Mouse (Mus musculus) common myeloid progenitor, adult 5-6 weeks (primary cell): ENCODE data around the gene Serpine2. TPM values are rescaled to one million over a fixed set of nuclear protein-coding genes. Genes with fewer than 3 reads are reported as not detected.

Source experiments
- ATAC-seq: replicated peaks from 2 replicates; pipeline ENCODE4 v1.8.0; 2016; ENCODE audit warnings: low read depth, mild to moderate bottlenecking, moderate TSS enrichment, inconsistent platforms; ENCODE audit not compliant: poor library complexity, severe bottlenecking
- total RNA-seq: library from RNA; stranded (forward); fragments of 200-1000, 187-1606 nt; gene quantifications from 2 replicates; pipeline ENCODE4 v1.2.3, GENCODE M21; 2017

The Serpine2 gene
- total RNA-seq, 1 experiment from 2014 or later: 16.5 TPM

DNA sequence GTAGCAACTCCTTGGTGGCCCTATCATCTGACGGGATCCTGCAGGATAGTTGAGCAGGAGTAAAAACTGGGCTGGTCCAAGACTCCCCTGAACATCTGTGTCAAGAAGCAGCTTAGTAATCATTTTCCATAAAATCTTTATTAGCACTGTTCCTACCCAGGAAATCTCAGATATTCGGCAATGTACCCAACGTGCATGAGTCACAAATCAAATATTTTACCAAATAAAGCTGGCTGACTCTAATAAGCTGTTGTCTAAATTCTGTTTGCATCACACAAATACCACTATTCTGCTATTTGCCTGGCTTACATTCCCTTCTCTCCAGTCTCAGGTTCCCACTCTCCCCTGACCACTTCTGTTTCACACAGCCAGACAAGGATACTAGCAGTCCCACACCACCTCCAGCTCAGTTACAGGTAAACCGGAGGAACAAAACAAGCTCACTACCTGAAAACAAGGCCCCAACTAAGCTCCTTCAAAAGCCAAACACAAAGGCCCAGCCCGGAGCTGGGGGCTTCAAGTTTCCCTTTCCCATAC is 101.5 kb downstream of the Serpine2 start:
- no peak for ATAC-seq

DNA sequence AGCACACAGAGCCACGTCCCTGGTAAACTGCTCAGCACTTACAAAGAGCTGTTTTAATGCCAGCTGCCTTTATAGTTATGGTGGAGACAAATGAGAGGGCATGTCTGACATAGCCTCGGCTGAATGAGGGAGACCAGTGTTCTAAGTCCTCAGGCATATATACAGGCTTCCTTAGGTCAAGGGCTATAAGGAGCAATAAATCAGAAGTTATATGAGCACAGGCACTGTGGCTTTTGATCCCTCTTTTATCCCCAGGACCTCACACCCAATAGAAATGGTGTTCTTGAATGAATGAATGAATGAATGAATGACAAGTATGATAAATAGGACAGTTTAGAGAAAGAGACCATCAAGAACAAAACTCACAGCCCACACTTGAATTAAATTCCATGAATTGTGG is 102.0 kb downstream of the Serpine2 start:
- no peak for ATAC-seq

DNA sequence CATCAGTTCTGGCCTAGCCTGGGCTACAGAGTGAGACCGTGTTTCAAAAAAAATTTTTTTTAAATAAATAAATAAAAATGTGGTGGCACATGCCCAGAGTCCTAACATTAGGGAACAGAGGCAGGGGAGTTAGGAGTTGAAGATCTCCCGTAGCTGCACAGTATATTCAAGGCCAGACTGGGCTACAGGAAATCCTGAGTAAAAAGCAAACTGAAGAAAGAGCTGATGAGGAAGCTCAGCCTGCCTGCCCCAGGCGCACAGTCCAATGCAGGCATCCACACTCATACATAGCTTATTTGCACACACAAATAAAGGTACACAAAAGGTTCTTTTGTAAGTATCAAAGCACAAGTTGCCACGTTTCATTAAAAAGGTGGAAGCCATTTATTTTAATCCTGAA is 103.4 kb downstream of the Serpine2 start:
- ATAC-seq: no peak

DNA sequence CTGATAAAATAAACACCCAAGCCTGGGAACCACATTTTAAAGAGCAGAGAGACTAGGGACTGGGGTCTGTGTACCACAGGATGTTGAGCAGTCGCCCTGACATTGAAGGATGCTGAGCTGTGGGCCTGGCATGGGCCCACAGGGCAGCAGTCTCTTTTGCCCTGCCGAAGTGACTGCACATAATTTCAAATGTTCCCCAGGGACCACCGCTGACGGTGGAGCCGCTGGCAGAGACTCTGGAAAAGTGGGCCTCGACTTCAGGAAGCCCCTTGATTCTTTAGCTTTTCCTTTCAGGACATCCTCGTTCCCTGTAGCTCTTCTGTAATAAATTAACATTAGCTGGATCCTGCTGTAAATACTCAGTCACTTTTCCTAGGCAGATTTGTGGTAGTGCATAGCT is 103.8 kb downstream of the Serpine2 start:
- no peak for ATAC-seq

DNA sequence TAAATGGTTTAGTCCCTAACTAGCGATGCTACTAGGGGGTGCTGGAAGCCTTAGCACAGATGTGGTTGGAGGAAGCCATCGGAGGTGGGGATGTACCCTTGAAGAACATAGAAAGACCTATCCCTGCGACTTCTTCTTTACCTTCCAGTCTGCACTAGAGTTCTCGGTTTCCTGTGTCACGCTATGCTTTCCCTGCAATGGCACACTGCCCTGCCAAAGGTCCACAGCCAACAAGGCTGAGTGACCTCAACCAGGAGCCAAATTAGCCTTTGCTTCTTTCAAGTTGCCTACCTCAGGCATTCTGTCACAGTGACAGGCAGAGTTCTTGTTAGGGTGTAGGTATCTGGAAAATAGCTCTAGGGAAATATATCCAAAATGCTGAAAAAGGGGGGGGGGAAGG is 104.6 kb downstream of the Serpine2 start:
- no peak for ATAC-seq

DNA sequence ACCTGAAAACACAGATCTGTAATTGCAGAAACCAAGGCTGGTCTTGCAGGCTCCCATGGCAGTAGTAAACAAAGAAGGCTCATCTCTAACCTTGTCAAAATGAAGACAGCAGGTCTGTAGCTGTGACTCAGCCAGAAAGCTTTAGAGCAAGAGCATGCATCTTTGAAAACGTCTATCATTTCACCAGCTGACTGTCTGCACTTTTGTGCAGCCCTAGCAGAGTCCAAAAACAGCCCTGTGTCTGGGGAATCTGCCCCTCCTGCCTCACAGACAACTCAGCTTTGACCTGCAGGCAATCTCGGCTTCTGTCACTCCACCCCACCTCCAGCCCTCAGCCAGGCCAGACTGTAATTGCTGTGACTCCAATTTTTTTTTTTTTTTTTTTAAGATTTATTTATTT is 105.6 kb downstream of the Serpine2 start:
- ATAC-seq: no peak

DNA sequence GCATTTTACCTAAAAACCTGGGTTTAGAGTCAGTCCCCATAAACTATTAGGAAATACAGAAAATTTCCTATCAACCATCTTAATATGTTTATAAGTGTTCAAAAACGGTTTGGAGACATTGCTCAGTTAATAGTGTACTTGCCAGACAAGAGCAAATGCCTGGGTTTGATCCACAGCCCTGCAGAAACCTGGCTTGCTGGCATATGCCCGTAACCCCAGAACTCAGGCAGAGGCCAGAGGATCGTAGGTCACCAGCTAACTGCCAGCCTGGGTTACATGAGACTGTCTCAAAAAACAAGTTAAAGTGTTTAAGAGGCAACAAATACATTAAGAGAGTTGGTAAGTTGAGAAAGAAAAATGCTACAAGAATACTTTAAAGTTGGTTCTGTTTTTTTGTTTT is 106.0 kb downstream of the Serpine2 start:
- ATAC-seq: no peak

DNA sequence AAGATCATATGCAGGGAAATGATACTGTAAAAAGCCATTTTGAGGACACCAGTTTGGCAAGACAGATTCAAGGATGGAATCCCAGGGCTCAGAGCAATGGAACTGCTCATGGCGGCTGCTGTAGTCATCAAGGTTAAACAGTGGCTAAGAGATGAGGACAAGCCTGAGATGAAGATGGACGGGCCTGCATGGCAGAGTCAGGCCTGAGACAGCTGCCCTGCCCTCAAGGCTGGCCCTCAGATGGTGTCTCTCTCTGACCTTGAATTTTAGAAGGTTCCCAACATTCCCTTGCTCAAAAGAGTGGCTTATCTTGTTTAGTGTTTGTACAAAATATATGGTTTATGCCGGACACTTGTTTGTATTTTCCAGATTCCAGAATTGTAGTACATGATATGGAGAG is 107.5 kb downstream of the Serpine2 start:
- ATAC-seq: no peak

DNA sequence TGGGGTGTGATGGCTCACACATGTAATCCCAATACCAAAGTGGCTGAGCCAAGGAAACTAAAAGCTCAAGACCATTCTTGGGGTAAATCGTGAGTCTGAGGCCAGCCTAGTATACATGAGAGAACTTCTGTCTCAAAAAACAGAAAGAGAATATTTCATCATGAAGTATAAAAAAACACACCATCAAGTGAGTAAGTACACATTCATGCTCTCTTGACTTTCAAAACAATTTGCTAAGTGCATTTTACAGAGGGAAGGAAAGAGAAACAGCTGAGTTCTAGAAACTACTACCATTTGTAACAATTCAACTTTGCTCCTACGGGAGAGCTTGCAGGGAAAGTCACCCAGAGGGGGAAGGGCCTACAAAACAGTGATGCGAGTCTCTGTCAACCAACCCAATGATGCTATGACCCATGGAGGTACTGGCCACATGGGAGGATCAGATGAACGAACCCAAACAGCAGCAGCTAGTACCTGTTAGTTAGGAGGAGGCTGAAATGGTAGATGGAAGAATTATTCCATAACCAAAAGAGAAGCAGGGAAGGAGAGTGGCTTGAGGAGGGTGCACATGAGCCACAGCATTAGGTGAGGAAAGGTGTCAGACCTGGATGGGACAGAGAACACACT is 108.2 kb downstream of the Serpine2 start:
- ATAC-seq: no peak

DNA sequence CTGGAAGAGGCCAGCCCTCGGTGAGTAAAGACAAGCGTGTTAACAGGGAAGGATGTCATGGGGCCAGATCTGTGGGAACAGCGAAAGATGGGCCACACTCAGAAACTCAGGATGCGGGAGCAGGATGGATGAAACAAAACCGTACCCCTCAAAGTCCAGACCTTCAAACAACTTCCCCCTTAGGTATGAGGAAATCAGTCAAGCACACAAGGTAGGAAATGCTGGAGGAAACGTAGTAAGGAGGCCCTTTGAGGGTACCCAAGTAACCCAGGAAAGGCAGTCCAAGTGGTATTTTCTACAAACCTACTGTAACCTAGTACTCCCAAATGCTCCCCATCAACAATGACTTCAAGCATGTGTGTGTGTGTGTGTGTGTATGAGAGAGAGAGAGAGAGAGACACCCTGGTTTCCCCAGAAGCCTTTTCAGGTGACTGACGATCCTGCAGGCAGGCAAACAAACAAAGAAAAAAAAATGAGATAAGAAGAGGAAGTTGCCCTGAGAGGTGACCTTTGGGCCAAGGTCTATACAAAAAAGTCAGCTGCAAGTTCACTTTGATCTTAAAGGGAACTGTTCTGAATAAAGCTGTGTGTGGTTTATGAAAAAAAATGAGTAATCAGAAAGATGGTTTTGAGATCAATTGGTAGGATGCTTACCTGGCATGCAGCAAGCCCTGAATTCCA is 108.8 kb downstream of the Serpine2 start:
- peak; percentile 28 for ATAC-seq

DNA sequence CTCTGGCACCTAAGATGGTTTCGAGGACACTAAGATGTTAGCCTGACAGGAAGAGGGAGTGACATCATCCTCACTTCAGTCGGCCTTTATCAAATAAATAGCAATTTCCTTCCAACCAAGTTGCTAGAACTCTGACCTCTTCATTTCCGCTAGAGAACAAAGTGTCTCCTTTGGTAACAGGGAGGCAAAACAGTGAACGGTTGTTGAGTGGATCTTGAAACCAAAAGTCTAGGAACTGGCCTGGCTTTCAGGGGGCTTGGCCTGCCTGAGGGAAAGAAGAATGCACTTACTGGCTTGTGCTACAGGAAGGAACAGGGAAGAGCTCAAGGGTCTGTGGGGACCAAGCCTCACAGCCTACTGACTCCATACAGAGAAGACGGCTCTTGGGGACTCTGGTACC is 109.8 kb downstream of the Serpine2 start:
- peak; percentile 60 for ATAC-seq

DNA sequence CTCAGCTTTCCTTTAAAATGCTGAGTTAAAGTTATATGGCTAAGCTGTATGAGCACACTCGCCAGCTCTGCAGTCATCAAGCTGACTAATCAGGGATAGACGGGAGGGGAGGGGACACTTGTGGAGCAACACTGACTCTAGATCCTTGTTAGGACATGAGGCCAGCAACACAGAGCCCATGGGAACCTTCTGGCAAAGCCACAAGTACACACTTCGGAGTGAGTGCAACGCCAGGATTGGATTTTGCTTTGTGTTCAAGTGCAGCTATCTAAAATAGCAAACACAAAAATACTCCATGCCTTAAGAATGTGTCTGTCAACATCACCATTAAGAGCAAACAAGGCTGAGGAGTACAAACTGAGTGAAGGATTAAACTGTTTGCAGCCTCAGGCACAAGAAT is 114.9 kb downstream of the Serpine2 start:
- ATAC-seq: no peak

Other genes starting within 250 kb of the Serpine2 start
- gene Ap1s3, start 189.2 kb downstream of the Serpine2 start, total RNA-seq: 10.3 and 10.4 TPM in 2 replicates
- 37.1 and 37.9 TPM in 2 replicates for gene Mrpl44, start 85.2 kb downstream of the Serpine2 start, total RNA-seq
- 7.5 and 23.4 TPM in 2 replicates for gene Wdfy1, start 85.0 kb downstream of the Serpine2 start, total RNA-seq